Mouse (Mus musculus) heart, adult 8-10 months (tissue): ENCODE results near the gene Rpl10a. TPM values are rescaled to one million over a fixed set of nuclear protein-coding genes. Genes with fewer than 3 reads are reported as not detected.

ENCODE experiments used
- DNase-seq: peaks from one replicate; pipeline ENCODE4 v3.0.0; 2022; ENCODE audit warnings: low spot score
- total RNA-seq, 4 experiments: library from RNA; stranded (reverse); gene quantifications; 2 replicates each; pipeline ENCODE4 v1.2.4; 2022

Rpl10a gene
- total RNA-seq, 4 experiments from 2014 or later: 377 to 423 (median 382) TPM

DNA sequence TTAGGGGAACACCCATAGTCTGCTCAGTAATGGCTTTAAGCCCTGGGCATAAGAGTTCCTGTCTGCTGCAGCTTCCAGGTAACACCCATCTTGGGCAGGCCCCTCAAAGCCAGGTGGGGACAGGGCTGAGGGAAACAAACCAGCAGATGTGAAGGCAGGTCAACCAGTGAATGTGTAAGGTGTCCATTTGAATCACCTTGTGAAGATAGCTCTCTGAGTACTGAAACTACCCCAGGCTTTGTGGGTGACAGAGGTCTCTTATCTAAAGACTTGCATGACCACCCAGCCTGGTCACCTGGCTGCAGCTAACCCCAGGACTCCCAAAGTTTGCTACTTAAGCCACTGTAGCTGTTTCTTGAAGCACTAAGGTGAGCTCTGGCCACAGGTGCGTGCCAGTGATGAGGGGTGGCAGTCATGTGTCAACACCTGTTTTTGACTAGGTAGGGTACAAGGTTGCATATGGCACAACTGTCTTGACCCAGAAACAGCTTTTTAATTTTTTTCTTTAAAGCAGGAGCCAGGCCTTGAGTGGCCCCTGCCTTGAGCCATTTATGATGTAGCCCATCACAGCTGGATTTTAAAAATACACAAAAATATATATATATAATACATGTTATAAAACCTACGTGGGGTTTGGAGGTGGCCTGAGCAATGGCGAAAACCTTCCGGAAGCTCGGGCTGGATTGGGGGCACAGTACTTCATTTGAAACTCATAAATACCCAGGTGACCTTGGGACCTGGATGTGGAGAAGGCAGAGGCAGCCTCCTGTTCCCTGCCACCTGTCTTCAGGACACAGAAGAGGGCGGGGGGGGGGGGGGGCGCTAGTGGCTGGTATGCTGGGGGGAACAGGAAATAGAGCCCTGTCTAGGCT is 3.2 kb downstream of the Rpl10a start:
- DNase-seq: no peak

DNA sequence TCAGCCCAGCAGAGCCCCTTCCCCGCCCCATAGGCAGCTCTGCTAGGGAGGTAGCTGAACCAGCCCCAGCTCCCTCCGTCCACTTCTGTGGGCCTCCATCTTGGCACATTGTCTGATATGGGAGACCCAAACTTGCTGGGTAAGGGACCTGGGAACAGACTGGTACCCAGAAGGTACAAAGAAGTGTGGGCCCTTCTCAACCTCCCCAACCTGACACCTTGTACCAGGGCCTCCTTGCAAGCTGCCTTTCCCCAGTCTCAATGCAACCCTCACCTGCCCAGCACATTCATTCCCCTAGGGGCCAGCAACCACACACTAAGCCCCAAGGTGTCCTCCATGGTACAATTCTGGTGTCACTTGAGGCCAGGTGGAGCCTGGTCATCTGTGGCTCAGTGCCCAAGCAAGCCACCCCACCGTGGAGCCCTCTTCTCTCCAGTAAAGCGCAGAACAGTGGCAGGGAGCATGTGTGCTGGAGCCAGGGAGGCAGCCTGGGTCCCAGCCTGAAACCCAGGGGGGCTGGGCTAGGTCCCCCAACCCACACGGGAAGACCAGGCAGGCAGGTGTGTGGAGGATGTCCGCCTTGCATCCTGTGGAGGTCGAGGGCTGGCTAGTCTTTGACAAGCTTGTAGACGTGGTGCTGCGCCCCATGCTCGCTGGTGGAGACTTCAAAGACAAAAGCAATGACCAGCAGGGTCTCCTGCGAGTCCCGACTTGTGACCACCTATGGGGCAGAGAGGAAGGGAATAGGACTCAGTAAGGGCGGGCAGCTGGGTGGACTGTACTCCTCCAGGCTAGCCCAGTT is 4.0 kb downstream of the Rpl10a start:
- no peak for DNase-seq

DNA sequence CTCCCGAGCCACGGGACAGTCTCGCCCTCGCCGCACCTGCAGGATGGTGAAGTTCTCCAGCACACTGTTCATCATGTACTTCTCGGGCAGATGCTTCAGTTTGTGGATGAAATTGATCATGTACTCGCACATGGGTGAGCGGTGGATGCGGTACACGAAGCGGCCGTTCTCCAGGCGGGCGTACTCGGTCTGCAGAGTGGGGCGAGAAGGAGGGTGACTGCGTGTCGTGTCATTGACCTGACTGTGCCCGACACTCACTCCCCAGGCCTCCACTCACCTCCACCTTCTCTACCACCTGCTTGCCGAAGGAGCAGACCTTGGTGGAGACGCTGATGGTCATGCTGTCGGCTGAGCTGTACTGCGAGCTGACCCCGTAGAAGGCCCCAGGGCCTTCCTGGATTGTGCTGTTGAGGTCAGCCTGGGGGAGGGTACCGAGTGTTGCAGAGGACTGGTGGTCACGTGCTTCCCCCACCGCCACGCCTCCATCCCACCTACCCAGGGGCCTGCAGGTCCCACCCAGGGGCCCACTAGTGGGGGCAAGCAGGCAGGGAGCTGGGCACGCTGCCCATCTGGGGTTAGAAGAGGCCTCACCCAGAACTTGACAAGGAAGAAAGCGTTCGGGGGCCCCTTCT is 4.8 kb downstream of the Rpl10a start:
- DNase-seq: no peak

DNA sequence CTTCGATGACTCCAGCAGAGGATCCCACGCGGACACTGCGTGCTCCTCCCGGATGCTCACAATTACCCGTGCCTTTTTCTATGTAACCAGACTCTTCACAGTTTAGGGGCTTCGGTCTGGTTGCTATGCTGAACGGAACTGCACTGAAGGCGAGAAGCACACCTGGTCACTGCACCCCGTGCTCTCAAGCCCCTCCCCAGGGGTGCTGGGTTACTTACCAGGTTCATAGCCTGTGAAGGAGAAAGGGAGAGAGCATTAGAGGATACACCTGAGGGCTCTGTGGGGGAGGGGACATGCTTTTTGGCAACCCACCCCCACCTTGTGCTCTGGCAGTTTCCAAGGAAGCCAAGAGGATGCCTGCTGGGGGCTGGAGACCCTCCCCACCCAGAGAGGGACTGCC is 7.0 kb downstream of the Rpl10a start:
- DNase-seq: no peak

DNA sequence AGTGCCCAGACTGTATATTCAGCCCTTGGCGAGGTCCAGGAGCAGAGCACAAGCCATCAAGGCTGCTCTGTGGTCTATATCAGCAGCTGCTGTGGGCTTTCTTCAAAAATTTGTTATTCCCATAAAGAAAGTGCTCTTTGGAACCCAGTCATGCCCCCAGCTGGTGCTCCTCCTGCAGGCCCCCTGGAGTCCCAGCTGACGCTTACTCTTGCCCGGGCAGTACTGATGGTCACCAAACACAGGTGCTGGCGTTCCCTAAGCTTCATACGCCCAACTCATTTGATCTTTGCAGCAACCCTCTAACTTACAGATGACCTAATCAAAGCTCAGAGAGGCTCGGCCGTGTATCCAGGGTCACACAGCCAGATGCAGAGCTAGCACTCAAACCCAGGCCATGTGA is 9.3 kb downstream of the Rpl10a start:
- DNase-seq: no peak

GRCm38 (mm10) chr17:28340578-28340977 is 12.3 kb downstream of the Rpl10a start:
- no peak for DNase-seq

DNA sequence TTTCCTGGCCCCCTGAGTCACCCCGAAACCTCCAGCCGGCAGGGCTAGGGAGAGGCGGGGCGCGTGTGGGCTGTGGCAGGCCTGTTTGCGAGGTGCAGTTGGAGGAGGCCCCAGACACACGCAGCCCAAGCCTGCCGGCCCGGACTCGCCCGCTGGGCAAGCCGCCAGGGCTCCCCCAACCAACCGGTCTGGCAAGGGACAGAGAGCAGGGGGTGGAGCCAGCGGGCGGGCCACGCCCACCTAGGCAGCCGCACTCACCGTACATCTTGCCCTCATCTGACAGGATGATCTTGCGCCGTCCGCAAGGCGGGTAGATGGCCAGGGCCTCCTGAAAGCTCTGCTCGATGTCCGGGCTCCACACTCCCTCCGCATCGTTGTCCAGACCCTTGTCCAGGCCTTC is 12.8 kb downstream of the Rpl10a start:
- DNase-seq: peak; percentile 46

DNA sequence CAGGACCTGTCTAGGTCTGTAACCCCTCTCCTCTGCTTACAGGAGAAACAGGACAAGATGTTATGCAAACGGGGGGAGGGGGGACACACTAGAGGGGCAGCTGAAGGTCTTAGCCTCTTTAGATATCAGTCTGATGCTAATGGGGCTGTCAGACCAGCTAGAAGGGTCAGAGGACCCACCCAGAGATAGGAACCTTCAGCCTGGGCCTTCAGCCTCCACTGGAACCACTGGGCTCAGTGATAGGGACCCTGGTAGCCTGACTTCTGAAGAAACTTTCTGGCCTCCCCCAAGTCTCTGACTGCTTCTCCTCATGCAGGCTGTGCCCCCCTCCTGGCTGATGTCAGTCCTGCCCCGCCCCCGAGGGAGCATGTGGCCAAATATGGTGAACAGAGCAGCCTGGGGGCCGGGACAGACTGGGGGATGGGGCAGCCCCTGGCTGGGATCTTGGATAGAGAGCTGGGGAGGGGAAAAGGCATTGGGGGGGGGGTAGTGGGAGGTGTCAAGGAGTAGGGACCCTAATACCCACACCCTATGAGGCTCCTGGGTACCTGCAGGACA is 15.9 kb downstream of the Rpl10a start:
- no peak for DNase-seq

DNA sequence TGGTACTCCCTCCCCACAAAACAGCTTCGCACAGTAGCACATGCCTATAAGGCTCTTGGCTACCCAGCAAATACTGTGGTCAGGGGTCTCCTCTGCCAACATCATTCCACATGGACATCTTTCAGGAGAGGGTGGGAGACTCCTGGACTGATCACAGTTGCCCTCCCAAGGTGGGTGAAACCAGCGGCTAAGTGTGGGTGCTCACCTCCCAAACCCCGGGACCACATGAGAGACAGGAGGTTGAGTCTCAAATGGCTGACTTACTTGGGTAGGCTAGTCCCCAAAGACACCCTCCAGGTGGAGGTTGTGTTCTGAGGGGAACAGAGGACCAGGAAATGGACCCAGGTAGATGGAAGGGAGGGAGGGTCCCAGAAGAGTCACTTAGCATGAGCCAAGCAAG is 16.4 kb downstream of the Rpl10a start:
- no peak for DNase-seq

DNA sequence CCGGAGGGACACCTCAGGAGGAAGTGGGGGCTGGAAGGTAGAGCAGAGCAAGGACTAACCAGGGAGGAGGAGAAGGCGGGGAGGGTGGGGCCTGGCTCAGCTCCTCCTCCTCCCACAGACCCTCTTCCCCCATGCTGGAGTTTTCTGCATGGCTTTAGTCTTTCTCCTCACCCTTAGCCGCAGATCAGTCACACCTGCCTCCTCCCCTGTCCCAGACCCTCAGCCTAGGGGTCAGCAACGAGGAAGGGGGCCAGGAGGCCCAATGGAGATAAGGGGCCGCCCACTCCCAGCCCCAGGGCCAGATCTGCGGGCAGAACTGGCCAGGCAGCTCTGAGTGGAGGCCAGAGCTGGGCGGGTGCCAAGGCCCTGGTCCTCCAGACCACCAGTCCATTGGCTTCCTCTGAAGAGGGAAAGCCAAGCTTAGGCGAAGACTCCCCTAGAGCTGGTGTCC is 17.0 kb downstream of the Rpl10a start:
- DNase-seq: no peak

DNA sequence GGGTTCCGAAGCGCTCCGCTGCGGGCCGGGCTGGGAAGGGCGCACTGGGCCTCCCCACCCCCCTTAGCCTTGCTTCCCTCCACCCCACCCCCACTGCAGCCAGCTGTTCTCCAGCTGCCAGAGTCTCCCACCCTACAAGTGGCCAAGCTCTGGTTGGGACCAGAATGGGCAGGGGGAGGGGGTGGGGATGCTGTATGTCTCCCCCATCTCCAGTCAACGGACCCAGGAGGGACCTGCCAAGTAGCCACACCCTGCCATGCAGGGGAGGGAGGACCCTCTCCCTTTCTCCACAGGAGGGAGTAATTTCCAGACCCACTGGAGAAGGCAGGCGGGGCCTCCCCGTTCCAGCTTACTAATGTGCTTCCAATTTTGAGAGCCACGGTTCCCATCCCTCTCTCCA is 17.6 kb downstream of the Rpl10a start:
- no peak for DNase-seq

DNA sequence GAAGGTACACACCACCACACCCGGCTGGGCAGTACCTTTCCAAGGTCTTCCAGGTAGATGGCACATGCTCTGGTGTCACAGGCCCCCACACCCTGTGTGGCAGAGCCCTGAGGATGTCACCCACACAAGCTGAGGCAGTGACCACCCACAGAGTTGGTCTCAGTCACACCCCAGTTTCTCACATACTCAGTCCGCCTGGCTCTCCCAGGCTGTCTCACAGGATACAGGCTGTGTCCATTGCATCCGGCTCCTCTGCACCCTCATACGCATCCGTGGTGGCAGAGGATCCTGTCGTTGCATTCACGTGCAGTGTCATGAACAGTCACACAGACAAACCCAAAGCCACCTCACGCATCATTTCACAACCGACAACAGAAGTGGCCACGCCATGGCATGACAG is 19.1 kb downstream of the Rpl10a start:
- no peak for DNase-seq

- DNase-seq: no peak
Measured at GRCm38 (mm10) chr17:28348211-28348610, 19.9 kb downstream of the Rpl10a start.

- no peak for DNase-seq
Measured at GRCm38 (mm10) chr17:28349264-28349880, 21.1 kb downstream of the Rpl10a start.

- DNase-seq: no peak
Measured at GRCm38 (mm10) chr17:28349901-28350465, 21.7 kb downstream of the Rpl10a start.

DNA sequence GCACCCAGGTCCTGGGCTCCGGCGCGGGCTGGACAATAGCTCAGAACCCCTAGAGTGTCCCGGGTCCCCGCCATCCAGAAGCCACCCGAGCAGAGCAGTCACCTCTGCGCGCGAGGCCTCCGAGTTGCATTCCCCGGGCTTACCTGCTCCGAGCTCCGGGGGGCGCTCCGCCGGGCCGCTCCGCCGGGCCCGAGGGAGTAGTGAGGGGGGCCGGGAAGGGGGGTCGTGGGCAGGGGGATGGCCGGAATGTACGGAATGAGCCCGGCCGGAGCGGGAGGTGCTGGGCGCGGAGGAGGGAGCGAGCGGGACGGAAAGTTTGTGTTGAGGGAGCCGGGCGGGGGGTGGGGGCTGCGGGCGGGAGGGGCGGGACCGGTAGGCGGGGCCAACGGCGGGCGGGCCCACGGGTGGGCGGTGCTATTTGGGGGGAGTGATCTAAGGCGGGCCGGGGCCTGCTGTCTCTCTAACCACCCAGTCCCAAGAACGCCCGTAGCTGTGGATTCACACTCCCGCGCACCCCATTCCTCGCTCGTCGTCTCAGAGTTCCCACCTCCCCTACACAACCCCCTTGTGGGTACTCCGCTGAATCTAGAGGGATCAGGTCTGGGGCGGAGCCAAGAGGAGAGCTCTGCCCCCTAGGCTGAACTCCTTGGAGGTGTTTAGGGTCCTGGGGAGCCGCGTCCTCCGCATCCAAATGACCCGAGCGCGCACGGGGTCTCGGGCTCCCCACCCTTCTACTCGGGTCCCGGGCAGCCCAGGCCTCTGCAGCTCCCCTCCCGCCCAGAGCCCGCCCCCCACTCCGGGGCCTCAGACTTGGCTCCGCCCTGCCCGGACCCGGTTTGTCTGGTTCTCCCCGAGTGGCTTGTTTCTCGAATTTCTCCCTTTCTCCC is 22.4 kb downstream of the Rpl10a start, which contains the start of gene Tead3:
Gene Tead3, minus strand, starts transcription at position 352 of the 887 bp plus-strand sequence.
- peak; percentile 61 for DNase-seq

GRCm38 (mm10) chr17:28351353-28351890 is 23.2 kb downstream of the Rpl10a start:
- no peak for DNase-seq

- DNase-seq: no peak
Measured at GRCm38 (mm10) chr17:28352018-28352417, 23.7 kb downstream of the Rpl10a start.

DNA sequence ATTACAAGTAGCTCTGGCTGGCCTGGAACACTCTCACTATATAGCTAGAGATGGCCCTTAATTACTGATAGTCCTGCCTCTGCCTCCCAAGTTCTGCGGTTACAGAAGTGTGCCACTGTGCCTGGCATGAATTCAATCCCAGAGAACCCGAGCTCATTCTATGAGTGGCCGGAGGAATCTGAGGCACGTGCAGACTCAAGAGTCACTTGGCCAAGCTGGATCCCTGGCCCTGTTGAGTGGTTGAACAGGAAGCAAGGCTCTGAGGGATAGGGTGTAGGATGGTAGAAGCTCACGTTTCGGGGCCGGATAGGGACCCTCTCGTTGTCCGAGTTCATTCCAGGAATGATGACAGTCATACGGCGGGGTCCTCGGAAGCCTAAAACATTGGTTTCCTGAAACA is 27.6 kb downstream of the Rpl10a start:
- no peak for DNase-seq
